10 mouse cellular contexts compared by ENCODE assay signal in the genomic region with DNA sequence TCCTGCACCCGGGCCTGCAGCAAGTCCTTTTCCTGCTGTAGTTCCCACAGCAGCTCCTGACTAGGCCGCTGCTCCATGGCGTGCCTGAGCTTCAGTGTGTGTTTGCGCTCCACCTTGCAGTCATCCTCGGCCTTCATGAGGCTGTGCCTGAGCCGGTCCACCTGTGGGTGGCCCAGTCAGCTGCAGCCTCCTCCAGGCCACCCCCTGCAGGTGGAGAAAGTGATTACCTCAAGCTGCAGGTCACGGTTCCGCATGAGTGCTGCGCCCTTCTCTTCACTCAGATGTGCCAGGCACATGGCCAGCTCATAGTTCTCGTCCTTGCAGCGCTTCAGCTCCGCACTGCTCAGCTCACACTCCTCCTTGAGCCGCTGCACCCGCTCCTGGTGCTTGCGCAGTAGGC. TPM values are rescaled to one million over a fixed set of nuclear protein-coding genes. Genes with fewer than 3 reads are reported as not detected.
A peak's percentile ranks its signal among the peaks of the same experiment; 100 is the strongest.
DNase-seq lines count a peak whose midpoint lies in the region; ATAC-seq and TF ChIP-seq lines count a peak whose summit lies in the region.
"Had no signal": no experiment of that assay in that cellular context is flagged by ENCODE, and none has a peak within 500 bp of the region (broad histone marks: within the 10 kb centered on the region; RNA-seq: fewer than 3 reads in every experiment).

No protein-coding gene starts in this region.

- WGBS in hindbrain, embryonic 13.5 days: 58% methylated on average over 15 of the region's 15 CpGs
- 56% methylated on average over 15 of the region's 15 CpGs for WGBS in hindbrain, embryonic 10.5 days

- H3K4me2 ChIP-seq in hindbrain, embryonic 13.5 days: no peak overlapping the region
- H3K4me2 ChIP-seq: limb, embryonic 13.5 days had no signal

- H3K4me3 ChIP-seq in hindbrain, embryonic 13.5 days: no peak overlapping the region
- no peak overlapping the region for H3K4me3 ChIP-seq in hindbrain, embryonic 10.5 days
- H3K4me3 ChIP-seq in ES-Bruce4 (ENCODE audit: low read depth, low read length): no peak overlapping the region
- H3K4me3 ChIP-seq: limb, embryonic 13.5 days had no signal

- no peak for ATAC-seq in hindbrain, embryonic 13.5 days (ENCODE audit: low FRiP score)
- ATAC-seq: forebrain, embryonic 16.5 days had no signal

- TF ChIP-seq EP300 in ES-Bruce4 (IDR thresholded peaks at IDR 0.05; ENCODE audit: insufficient read depth, low read depth, low read length): no peak

- H3K9me3 ChIP-seq in hindbrain, embryonic 13.5 days: no peaks in the 10 kb centered on the region
- no peaks in the 10 kb centered on the region for H3K9me3 ChIP-seq in hindbrain, embryonic 10.5 days
- no peaks in the 10 kb centered on the region for H3K9me3 ChIP-seq in ES-Bruce4 (replicated peaks; ENCODE audit: control insufficient read depth, insufficient read depth, low read length, poor library complexity, severe bottlenecking)
- H3K9me3 ChIP-seq: limb, embryonic 13.5 days had no signal

- intact Hi-C loops in gastrocnemius, postnatal 14 days (cut with DNase I; ENCODE audit: low total_unique reads): no loop called here

- H3K27ac ChIP-seq in hindbrain, embryonic 13.5 days: no peak overlapping the region
- no peak overlapping the region for H3K27ac ChIP-seq in hindbrain, embryonic 10.5 days
- no peak overlapping the region for H3K27ac ChIP-seq in ES-Bruce4 (ENCODE audit: insufficient read depth, low read length)
- H3K27ac ChIP-seq: limb, embryonic 13.5 days had no signal

- no peak for DNase-seq in hindbrain, embryonic 10.5 days (ENCODE audit: low spot score)
- DNase-seq in cerebellum, postnatal 36 days: peak; percentile 14 to 33
- peak; percentile 87 for DNase-seq in kidney, postnatal 14 days
- no peak for DNase-seq in thymus, postnatal 36 days
- no peak for DNase-seq in gastrocnemius, postnatal 14 days
- DNase-seq: adrenal gland, postnatal 25 days had no signal

- H3K27me3 ChIP-seq in hindbrain, embryonic 13.5 days: no peaks in the 10 kb centered on the region
- no peaks in the 10 kb centered on the region for H3K27me3 ChIP-seq in hindbrain, embryonic 10.5 days (ENCODE audit: insufficient read depth, poor library complexity, severe bottlenecking)
- no peaks in the 10 kb centered on the region for H3K27me3 ChIP-seq in ES-Bruce4 (ENCODE audit: control insufficient read depth, insufficient read depth, low read length, poor library complexity, severe bottlenecking)
- H3K27me3 ChIP-seq: limb, embryonic 13.5 days had no signal

- peak overlapping the region; percentile 24; the same call in 1 of the 2 replicates for H3K9ac ChIP-seq in hindbrain, embryonic 13.5 days
- no peak overlapping the region for H3K9ac ChIP-seq in ES-Bruce4 (ENCODE audit: low read depth, poor library complexity, severe bottlenecking)
- H3K9ac ChIP-seq: limb, embryonic 13.5 days had no signal

- peaks cover 22% of the 10 kb centered on the region for H3K4me1 ChIP-seq in hindbrain, embryonic 13.5 days (replicated peaks)
- H3K4me1 ChIP-seq in hindbrain, embryonic 10.5 days (replicated peaks): peaks cover 23% of the 10 kb centered on the region
- peaks cover 1% of the 10 kb centered on the region for H3K4me1 ChIP-seq in ES-Bruce4 (ENCODE audit: control insufficient read depth, insufficient read depth, low read length)

- TF ChIP-seq CTCF in ES-Bruce4 (IDR thresholded peaks at IDR 0.05; ENCODE audit: low read depth, low read length): peak; percentile 47

- H3K36me3 ChIP-seq in hindbrain, embryonic 13.5 days: peaks cover 4% of the 10 kb centered on the region
- H3K36me3 ChIP-seq in hindbrain, embryonic 10.5 days: peaks cover 2% of the 10 kb centered on the region
- H3K36me3 ChIP-seq in ES-Bruce4 (ENCODE audit: control insufficient read depth, insufficient read depth, low read length, poor library complexity, severe bottlenecking): no peaks in the 10 kb centered on the region

- no peak for TF ChIP-seq POLR2A in ES-Bruce4 (IDR thresholded peaks at IDR 0.05; ENCODE audit: insufficient read depth, low read length)

RNA-seq across cellular contexts. Expression of gene Card9, which starts 3.2 kb away (rescaled TPM):
- 1.3 and 1.6 TPM in 2 replicates for polyA plus RNA-seq in hindbrain, embryonic 13.5 days (2015; fragmentation: Nextera tagmentation; extraction: Ambion mirVana)
- polyA plus RNA-seq in hindbrain, embryonic 10.5 days (2016; fragmentation: Nextera tagmentation; extraction: Ambion mirVana): 0.62 and 1.1 TPM in 2 replicates
- polyA plus RNA-seq in ES-Bruce4 (2011; ENCODE audit: insufficient read depth, insufficient read length, low read depth, missing spikeins): not detected in 2 replicates
- 1 to 10 TPM in 1 of 2 experiments, under 1 TPM in 1; 0.71 to 1.1 TPM for total RNA-seq in gastrocnemius, postnatal 14 days (2021)

RNA-seq across cellular contexts. Expression of gene Dnlz, which starts 5.6 kb away (rescaled TPM):
- 29.0 and 29.6 TPM in 2 replicates for polyA plus RNA-seq in hindbrain, embryonic 13.5 days (2015; fragmentation: Nextera tagmentation; extraction: Ambion mirVana)
- 36.8 and 38.8 TPM in 2 replicates for polyA plus RNA-seq in hindbrain, embryonic 10.5 days (2016; fragmentation: Nextera tagmentation; extraction: Ambion mirVana)
- polyA plus RNA-seq in ES-Bruce4 (2011; ENCODE audit: insufficient read depth, insufficient read length, low read depth, missing spikeins): 9.8 and 10.4 TPM in 2 replicates
- total RNA-seq in gastrocnemius, postnatal 14 days (2021): 10 to 100 TPM; 17.0 to 17.6 TPM

RNA-seq across cellular contexts. Expression of gene Snapc4, which starts 23.0 kb away (rescaled TPM):
- polyA plus RNA-seq in hindbrain, embryonic 13.5 days (2015; fragmentation: Nextera tagmentation; extraction: Ambion mirVana): 27.8 and 35.2 TPM in 2 replicates
- polyA plus RNA-seq in hindbrain, embryonic 10.5 days (2016; fragmentation: Nextera tagmentation; extraction: Ambion mirVana): 35.3 and 35.5 TPM in 2 replicates
- 51.4 and 54.3 TPM in 2 replicates for polyA plus RNA-seq in ES-Bruce4 (2011; ENCODE audit: insufficient read depth, insufficient read length, low read depth, missing spikeins)
- 1 to 10 TPM; 6.2 to 7.2 TPM for total RNA-seq in gastrocnemius, postnatal 14 days (2021)

RNA-seq across cellular contexts. Expression of gene Entr1, which starts 31.6 kb away (rescaled TPM):
- 154 and 162 TPM in 2 replicates for polyA plus RNA-seq in hindbrain, embryonic 13.5 days (2015; fragmentation: Nextera tagmentation; extraction: Ambion mirVana)
- polyA plus RNA-seq in hindbrain, embryonic 10.5 days (2016; fragmentation: Nextera tagmentation; extraction: Ambion mirVana): 136 and 141 TPM in 2 replicates
- 68.4 and 83.0 TPM in 2 replicates for polyA plus RNA-seq in ES-Bruce4 (2011; ENCODE audit: insufficient read depth, insufficient read length, low read depth, missing spikeins)
- total RNA-seq in gastrocnemius, postnatal 14 days (2021): 10 to 100 TPM; 24.5 to 24.9 TPM

RNA-seq across cellular contexts. Expression of gene Pmpca, which starts 31.7 kb away (rescaled TPM):
- polyA plus RNA-seq in hindbrain, embryonic 13.5 days (2015; fragmentation: Nextera tagmentation; extraction: Ambion mirVana): 94.3 and 95.6 TPM in 2 replicates
- 132 and 139 TPM in 2 replicates for polyA plus RNA-seq in hindbrain, embryonic 10.5 days (2016; fragmentation: Nextera tagmentation; extraction: Ambion mirVana)
- polyA plus RNA-seq in ES-Bruce4 (2011; ENCODE audit: insufficient read depth, insufficient read length, low read depth, missing spikeins): 161 and 167 TPM in 2 replicates
- 100 to 1,000 TPM; 125 to 136 TPM for total RNA-seq in gastrocnemius, postnatal 14 days (2021)

Comparison
In these comparisons a context has a peak if more than half of its experiments do, and no peak if none do; other contexts are left out.
1. DNase-seq: peak in cerebellum, postnatal 36 days (2 of 2) and kidney, postnatal 14 days (single experiment); none in hindbrain, embryonic 10.5 days (single experiment), thymus, postnatal 36 days (0 of 2) and gastrocnemius, postnatal 14 days (single experiment).